Mouse (Mus musculus) lung, postnatal 14 days (tissue): ENCODE measurements at regions not wholly inside any gene's neighbourhood (a gene's known extent, or its start where the extent isn't known, plus 50 kb on each side); places are given as distances from the start of the nearest gene placed in this dataset.
A peak's percentile ranks its signal among the peaks of the same experiment; 100 is the strongest.

Experiments used
- DNase-seq: peaks from one replicate; pipeline ENCODE4 v3.0.0; 2021

- DNase-seq, result no peak
Measured at GRCm38 (mm10) chr6:94813481-94814148, 113.7 kb upstream of the Lrig1 start.

DNA sequence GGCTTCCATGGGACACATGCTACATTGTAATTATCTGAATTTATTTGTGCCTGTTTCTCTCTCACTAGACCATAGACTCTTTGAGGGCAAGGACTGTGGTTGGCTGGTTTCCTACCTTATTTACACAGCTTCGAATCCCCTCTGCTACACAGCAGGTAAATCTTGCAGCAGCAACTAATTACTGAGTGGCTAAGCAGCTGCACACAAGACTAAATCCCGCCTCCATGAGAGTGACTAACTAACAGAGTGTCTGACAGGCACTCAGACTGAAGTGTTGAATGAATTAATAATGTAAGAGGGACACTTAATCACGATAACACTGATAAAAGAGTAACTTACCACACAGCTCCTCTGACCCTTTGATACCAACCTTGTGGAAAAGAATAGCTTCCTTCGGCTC lies 111.9 kb upstream of the Lrig1 start:
- DNase-seq, result no peak

DNA sequence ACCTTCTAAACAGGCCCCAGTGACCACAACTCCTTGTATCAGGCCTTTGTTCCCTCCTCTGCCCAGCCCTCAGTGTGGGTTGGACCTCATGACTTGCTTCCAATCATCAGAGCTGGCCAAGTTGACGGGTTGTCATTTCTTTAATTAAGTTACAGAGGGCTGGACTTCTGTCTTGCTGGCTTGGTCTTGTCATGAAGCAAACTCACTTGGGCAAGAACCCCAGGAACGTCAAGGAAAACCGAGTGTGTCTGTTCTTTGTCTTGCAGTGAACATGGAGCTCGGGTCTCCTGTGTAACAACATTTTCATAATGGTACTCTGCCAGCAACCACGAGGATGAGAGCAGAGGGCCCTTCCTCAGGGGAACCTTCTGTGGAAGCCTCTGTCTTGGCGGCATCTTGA lies 107.3 kb upstream of the Lrig1 start:
- no peak for DNase-seq

GRCm38 (mm10) chr6:94806481-94807160 lies 106.7 kb upstream of the Lrig1 start:
- no peak for DNase-seq

- DNase-seq, result no peak
Measured at GRCm38 (mm10) chr6:94805685-94806084, 105.7 kb upstream of the Lrig1 start.

DNA sequence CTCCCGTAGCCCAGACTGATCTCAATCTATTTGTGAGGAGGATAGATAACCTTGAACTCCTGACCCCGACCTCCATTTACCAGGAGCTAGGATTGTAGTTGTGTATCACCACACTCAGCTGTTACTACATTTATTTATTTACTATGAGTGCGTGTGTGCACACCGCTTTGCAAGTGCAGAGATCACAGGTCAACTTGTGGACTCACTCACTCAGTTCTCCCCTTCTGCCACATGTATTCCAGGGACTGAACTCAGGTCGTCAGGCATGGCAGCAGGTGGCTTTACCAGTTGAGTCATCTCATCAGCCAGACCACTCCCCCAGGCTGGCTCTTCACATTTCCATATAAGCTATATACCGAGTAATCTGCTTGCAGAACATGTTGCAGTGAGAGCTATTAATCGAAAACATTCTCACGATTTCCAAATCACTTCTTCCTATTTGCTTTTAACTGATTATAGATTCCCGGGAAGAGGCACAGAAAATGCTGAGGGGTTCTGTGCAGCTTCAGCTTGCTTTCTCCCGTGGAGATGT lies 104.4 kb upstream of the Lrig1 start:
- DNase-seq, result no peak

- no peak for DNase-seq
Measured at GRCm38 (mm10) chr6:94801039-94801438, 101.1 kb upstream of the Lrig1 start.

GRCm38 (mm10) chr6:94798545-94799211 lies 98.7 kb upstream of the Lrig1 start:
- no peak for DNase-seq

DNA sequence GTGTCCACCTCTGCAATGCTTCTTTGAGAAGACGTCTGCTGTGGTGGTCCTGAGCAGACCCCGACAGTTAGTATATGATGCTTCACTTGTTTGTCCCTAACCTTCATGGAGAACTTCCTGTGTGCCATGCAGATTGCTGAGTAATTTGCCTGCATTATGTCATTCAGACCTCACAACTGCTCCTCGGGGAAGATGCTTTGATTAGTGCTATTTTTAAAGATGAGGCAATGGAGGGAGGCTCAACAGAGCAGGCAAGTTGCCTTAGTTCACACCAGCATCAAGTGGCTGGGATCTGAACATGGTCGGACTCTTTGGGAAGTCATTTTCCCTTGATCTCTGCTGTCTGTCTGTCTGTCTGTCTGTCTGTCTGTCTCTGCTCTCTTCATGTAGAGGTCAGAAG lies 95.5 kb upstream of the Lrig1 start:
- DNase-seq, result no peak

GRCm38 (mm10) chr6:94793555-94793954 lies 93.6 kb upstream of the Lrig1 start:
- no peak for DNase-seq

DNA sequence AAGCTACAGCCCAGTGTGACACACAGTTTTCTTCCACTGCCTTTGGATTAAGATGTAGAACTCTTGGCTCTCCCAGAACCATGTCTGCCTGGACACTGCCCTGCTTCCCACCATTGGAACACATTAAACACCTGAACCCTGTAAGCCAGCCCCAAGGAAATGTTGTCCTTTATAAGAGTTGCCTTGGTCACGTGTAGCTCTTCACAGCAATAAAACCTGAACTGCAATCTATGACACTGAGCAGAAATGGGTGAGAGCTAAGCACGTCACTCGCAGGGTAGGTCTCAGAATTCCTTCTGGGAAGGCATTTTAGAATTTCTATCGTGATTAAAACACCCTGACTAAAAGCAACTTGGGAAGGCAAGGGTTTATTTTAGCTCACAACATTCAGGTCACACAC lies 92.4 kb upstream of the Lrig1 start:
- no peak for DNase-seq

DNA sequence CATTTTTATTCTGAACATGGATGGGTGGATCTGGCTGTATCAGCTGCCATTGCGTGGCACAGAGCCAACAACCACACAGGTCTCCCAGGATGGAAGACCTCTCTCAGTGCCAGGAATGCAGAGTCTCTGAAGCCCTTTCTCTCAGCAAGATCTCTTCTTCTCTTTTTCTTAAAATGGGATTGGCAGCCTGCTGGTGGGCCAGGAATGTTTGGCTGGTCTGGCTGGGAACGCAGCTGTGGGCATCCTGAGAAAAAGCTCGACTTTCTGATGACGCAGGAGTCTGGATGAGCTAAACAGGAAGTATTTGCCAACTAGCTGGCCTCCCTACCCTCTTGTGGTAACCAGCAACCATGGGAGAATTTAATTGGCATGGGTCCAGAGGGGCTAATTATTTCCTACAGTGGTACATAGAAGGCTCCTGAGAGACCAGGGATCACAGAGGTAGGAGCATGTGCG lies 89.4 kb upstream of the Lrig1 start:
- DNase-seq, result no peak

- DNase-seq, result no peak
Measured at GRCm38 (mm10) chr6:94783471-94783870, 83.5 kb upstream of the Lrig1 start.

- DNase-seq, result no peak
Measured at GRCm38 (mm10) chr6:94780621-94781020, 80.7 kb upstream of the Lrig1 start.

DNA sequence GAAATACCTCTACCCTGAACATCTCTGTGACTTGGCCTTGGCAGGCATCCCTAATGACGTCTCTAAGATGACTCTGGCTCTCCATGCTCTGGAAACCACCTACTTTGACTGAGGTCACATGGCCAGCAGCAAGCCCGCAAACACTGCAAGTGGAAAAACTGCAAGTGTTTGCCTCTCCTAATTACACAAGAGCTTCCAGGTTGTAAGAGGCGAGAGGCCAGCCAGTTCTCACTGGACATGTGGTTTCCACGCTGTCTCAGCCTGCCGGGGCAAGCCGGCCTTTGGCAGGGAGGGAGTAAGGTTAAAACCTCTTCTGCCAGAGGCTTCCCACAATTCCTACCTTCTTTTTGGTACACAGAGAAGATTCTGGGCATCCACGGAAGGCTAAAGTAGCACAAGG lies 79.9 kb upstream of the Lrig1 start:
- DNase-seq, result peak; percentile 67

DNA sequence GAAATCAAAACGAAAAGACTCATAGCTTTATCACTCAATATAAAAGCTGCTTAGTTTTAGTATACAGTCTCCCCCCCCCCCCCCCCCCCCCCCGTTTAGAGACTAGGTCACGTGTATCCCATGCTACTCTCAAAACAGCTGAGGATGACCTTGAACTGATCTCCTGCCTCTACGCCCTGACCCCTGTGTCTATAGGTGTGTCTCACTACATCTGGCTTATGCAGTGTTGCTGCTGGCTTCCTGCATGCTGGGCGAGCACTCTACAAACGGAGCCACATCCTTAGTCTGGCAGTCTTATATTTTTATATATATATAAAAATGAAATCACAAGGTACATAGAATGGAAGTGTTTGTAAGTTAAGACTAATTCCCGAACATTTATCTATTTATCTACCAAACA lies 79.3 kb upstream of the Lrig1 start:
- DNase-seq, result no peak

DNA sequence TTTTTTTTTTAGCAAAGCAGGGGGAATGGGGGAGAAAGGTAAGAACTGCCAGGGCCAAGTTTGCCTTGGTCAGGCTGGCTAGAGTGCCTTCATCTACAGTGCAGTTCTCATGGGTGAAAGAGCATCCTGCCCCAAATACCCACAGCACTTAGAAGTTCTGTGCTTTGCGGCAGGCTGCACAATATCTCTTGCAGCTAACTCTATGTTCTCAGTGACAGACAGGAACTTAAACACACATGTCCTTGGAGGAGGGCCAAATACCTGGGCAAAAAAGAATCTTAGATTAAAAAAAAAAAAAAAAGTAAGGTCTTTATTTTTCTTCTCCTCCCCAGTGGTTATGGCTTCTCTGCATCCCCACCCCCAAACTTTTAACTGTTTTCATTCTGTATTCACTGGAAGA lies 78.8 kb upstream of the Lrig1 start:
- DNase-seq, result no peak

DNA sequence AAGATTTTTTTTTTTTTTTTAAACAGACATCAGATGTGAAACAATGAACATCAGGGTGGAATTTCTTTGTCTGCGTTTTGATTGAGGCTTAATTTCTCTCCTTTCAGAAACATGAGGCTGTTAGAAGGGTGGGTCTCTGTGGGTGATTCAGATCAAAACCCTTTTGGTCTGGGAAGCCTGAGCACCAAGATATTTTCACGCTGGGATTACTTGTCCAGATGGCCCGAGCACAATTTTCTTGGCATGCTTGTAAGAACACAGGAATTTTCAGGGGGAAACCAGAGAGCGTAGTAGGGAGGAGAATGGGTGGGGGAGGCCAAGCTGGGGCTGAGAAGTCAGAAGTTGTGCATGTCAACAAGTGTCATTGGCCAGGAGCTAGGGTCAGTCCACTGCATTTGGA lies 76.6 kb upstream of the Lrig1 start:
- DNase-seq, result no peak

- DNase-seq, result no peak
Measured at GRCm38 (mm10) chr6:94774871-94775270, 74.9 kb upstream of the Lrig1 start.

DNA sequence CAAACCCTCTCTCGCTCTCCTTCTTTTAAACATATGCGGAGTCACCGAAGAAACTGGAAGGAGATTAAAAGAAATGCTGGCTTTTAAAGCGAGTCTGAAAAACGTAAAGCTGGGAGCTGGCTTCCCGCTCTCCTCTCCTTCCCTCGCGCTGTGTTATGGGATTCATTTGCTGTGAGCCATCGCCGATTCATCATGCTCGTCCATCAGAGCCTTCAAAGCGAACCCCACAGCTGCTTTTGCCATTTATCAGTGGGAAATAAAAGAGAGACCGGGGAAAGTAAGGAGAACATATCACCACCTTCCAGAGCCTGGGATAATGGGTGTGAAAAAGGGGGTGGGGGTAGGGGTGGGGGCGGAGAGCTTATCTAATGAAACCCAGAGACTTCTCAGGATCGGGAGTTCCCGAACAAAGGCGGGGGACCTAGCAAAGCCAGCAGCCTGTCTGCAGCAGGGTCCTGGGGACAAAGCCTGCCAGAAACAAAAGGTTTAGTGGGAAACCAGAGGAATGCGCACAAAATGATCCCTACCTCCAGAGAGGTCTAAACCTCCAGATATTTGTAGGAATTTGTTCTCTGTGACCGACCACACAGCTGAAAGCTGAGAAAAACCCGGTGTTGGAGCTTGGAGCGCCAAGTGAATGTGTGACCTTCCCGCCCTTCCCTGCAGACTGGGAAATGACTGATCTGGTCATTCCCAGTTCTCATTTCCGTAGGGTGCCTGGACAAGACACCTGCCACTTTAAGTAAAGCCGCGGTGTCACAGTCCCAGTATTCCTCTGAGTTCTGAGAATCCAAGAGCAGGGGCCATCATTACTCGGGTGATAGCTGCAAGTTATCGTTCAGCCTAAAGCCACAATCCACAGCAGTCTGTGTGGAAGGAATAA lies 73.9 kb upstream of the Lrig1 start:
- no peak for DNase-seq

DNA sequence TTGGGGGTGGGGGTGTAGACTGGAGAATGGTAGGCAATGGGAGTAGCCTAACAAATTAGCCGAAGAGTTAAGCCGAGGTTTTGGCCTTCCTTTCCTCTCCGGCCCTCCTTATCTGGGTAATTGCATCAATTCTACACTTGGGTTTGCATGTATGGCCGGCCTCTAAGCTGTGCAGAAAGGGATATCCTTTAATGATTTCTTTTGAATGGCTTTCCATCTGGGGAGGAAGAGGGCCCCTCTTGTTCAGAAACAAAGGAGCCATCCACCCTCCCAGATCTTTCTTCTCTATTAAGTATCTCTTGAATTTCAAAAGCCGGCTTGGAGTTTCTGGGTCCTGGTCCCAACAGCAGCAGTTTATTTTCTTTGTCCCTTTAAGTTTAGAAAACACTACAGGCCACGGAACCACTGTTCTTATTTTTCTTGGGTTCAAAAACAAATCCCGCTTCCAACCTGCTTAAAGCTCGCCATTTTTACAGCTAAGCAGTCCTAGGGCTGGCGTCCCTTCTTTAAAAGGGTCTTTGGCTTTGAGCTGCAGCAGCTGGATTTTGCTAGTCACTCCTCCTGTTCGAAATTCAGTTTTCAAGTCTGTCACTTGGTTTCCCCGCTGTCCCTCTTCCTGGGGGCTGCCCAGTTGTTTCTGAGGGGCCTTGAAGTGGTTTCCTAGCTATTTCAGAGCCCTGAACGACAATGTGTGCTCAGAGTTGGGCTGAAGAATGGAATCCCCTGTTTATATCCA lies 73.1 kb upstream of the Lrig1 start:
- no peak for DNase-seq

DNA sequence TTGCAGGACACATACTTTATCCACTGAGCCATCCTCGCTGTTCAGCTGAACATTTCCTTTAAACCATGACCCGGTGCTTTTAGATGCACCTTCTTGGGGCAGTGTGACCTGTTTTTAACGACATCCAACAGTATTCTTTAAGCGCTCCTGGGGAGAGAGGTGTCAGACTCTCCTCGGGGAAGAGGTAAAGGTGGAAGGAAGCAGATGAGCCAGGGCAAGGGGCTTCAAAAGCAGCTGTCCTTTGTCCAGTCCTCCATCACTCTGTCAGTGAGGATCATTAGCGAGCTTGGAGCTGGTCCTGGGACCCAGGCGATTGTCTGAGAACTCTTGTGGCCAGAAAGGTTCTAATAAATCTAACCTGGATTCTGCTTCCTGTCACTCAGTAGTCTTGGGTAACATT lies 72.4 kb upstream of the Lrig1 start:
- DNase-seq, result no peak
